Mouse (Mus musculus): ENCODE results near the gene Iqck. TPM values are rescaled to one million over a fixed set of nuclear protein-coding genes. Genes with fewer than 3 reads are reported as not detected.

The Iqck gene
- total and polyA plus RNA-seq, 2 experiments from 2014 or later: 0.67 TPM; not detected in 1

- TF ChIP-seq EP300 (IDR thresholded peaks at IDR 0.05; ENCODE audit: low read depth): no peak
- no peak for TF ChIP-seq CTCF (IDR thresholded peaks at IDR 0.05; ENCODE audit: low read depth)
- no peaks in the 10 kb centered on the region for H3K27me3 ChIP-seq (ENCODE audit: control insufficient read depth, insufficient read depth, low read length)
- peak overlapping the region; percentile 36; the same call in 1 of the 2 replicates for H3K27ac ChIP-seq (ENCODE audit: low read depth)
- no peaks in the 10 kb centered on the region for H3K9me3 ChIP-seq (replicated peaks; ENCODE audit: control insufficient read depth, low read length)
- no peak overlapping the region for H3K4me3 ChIP-seq (ENCODE audit: low read depth, low read length)
- H3K9ac ChIP-seq (replicated peaks; ENCODE audit: low read depth, low read length): no peak overlapping the region
- H3K4me1 ChIP-seq (ENCODE audit: control insufficient read depth, insufficient read depth): peaks cover 23% of the 10 kb centered on the region
- peaks cover 30% of the 10 kb centered on the region for H3K36me3 ChIP-seq (replicated peaks; ENCODE audit: control insufficient read depth, insufficient read depth, low read length)
- no peak overlapping the region for H3K4me2 ChIP-seq (ENCODE audit: low read depth, low read length)
- 77% methylated on average over 10 of the region's 10 CpGs for WGBS
- ATAC-seq (ENCODE audit: insufficient read depth, low read depth) (no peak), DNase-seq (ENCODE audit: low spot score) (no peak)
Observed at GRCm38 (mm10) chr7:118977167-118977543, 121.6 kb downstream of the Iqck start.

DNA sequence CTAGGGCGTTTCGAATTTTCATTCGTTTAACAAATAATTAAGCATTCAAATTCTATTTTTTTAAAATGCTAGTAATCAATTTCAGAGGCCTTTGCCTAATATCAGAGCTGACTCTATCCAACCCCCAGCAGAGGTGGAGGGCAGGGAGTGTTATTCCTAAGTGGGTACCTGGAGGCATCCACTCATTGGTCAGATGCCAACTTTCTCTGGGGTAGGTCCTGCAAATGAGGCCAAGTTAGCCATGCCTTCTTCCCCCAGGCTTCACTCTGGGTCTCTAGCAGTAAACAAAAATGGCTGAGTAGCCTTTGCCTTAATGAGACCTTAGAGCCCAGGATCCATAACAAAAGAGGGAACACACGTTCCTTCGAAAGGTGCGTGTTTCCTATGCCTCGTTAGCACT, 123.6 kb downstream of the Iqck start:
- H3K4me1 ChIP-seq (ENCODE audit: control insufficient read depth, insufficient read depth): peaks cover 23% of the 10 kb centered on the region
- TF ChIP-seq EP300 (IDR thresholded peaks at IDR 0.05; ENCODE audit: low read depth) (no peak), CTCF (IDR thresholded peaks at IDR 0.05; ENCODE audit: low read depth) (no peak)
- H3K27me3 ChIP-seq (ENCODE audit: control insufficient read depth, insufficient read depth, low read length): no peaks in the 10 kb centered on the region
- H3K36me3 ChIP-seq (replicated peaks; ENCODE audit: control insufficient read depth, insufficient read depth, low read length): peaks cover 25% of the 10 kb centered on the region
- WGBS: 89% methylated on average over 7 of the region's 7 CpGs
- DNase-seq (ENCODE audit: low spot score): no peak
- no peak overlapping the region for H3K4me2 ChIP-seq (ENCODE audit: low read depth, low read length)
- H3K4me3 ChIP-seq (ENCODE audit: low read depth, low read length): no peak overlapping the region
- no peak overlapping the region for H3K9ac ChIP-seq (replicated peaks; ENCODE audit: low read depth, low read length)
- no peak overlapping the region for H3K27ac ChIP-seq (ENCODE audit: low read depth)
- no peaks in the 10 kb centered on the region for H3K9me3 ChIP-seq (replicated peaks; ENCODE audit: control insufficient read depth, low read length)
- no peak for ATAC-seq (ENCODE audit: insufficient read depth, low read depth)

DNA sequence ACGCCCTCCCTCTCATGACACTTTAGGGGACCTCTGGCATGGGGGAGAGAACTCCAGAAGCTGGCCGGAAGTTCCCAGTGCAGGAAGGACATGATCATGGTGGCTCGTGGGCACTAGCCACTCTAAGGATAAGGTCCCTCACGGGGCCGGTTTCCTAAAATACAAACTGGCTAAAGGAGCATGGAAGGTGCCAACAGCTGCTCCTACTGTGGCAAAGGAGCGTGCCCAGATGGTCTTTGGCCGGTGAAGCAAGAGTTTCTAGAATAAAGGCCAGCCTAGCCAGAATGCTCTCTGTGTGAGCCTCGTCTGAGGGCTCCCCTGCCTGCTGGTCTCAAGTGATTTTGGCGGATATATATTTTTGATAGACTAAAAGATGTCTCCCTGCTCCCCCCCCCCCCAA, 124.2 kb downstream of the Iqck start:
- no peaks in the 10 kb centered on the region for H3K9me3 ChIP-seq (replicated peaks; ENCODE audit: control insufficient read depth, low read length)
- no peak for ATAC-seq (ENCODE audit: insufficient read depth, low read depth)
- H3K27me3 ChIP-seq (ENCODE audit: control insufficient read depth, insufficient read depth, low read length): no peaks in the 10 kb centered on the region
- no peak for DNase-seq (ENCODE audit: low spot score)
- no peak for TF ChIP-seq EP300 (IDR thresholded peaks at IDR 0.05; ENCODE audit: low read depth)
- no peak for TF ChIP-seq CTCF (IDR thresholded peaks at IDR 0.05; ENCODE audit: low read depth)
- no peak overlapping the region for H3K4me3 ChIP-seq (ENCODE audit: low read depth, low read length)
- no peak overlapping the region for H3K9ac ChIP-seq (replicated peaks; ENCODE audit: low read depth, low read length)
- H3K36me3 ChIP-seq (replicated peaks; ENCODE audit: control insufficient read depth, insufficient read depth, low read length): peaks cover 23% of the 10 kb centered on the region
- 80% methylated on average over 9 of the region's 9 CpGs for WGBS
- peaks cover 23% of the 10 kb centered on the region for H3K4me1 ChIP-seq (ENCODE audit: control insufficient read depth, insufficient read depth)
- no peak overlapping the region for H3K4me2 ChIP-seq (ENCODE audit: low read depth, low read length)
- H3K27ac ChIP-seq (ENCODE audit: low read depth): no peak overlapping the region

DNA sequence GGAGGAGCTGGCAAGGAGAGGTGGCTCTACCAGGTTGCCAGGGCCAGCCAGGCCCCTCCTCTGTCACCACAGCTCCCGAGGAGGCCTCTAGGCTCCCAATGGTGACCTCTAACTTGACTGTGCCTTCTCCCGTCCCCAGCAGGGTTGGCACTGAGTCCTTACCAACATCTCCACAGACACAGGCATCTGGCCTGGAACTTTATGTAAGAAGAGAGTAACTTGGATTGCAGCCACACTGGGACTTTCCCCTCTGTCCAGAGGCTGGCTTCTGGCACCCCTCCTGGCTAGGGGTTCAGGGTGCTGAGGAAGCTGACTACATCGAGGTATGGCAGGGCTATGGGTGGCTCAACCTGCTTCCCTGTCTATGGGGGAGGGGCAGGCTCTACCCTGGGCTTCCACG, 125.8 kb downstream of the Iqck start:
- Histone ChIP-seq H3K9me3 (replicated peaks; ENCODE audit: control insufficient read depth, low read length) (no peaks in the 10 kb centered on the region), H3K9ac (replicated peaks; ENCODE audit: low read depth, low read length) (no peak overlapping the region), H3K27me3 (ENCODE audit: control insufficient read depth, insufficient read depth, low read length) (no peaks in the 10 kb centered on the region), H3K4me2 (ENCODE audit: low read depth, low read length) (no peak overlapping the region), H3K27ac (ENCODE audit: low read depth) (peak overlapping the region; percentile 44; the same call in 1 of the 2 replicates), H3K4me3 (ENCODE audit: low read depth, low read length) (no peak overlapping the region), H3K36me3 (replicated peaks; ENCODE audit: control insufficient read depth, insufficient read depth, low read length) (peaks cover 20% of the 10 kb centered on the region), H3K4me1 (ENCODE audit: control insufficient read depth, insufficient read depth) (peaks cover 17% of the 10 kb centered on the region)
- peak; percentile 51 for DNase-seq (ENCODE audit: low spot score)
- 37% methylated on average over 4 of the region's 4 CpGs for WGBS
- peak; percentile 46 for ATAC-seq (ENCODE audit: insufficient read depth, low read depth)
- TF ChIP-seq CTCF (IDR thresholded peaks at IDR 0.05; ENCODE audit: low read depth) (no peak), EP300 (IDR thresholded peaks at IDR 0.05; ENCODE audit: low read depth) (no peak)

GRCm38 (mm10) chr7:118981831-118982230, 126.3 kb downstream of the Iqck start:
- Histone ChIP-seq H3K27me3 (ENCODE audit: control insufficient read depth, insufficient read depth, low read length) (no peaks in the 10 kb centered on the region), H3K4me3 (ENCODE audit: low read depth, low read length) (no peak overlapping the region), H3K4me1 (ENCODE audit: control insufficient read depth, insufficient read depth) (peaks cover 13% of the 10 kb centered on the region), H3K9ac (replicated peaks; ENCODE audit: low read depth, low read length) (no peak overlapping the region), H3K36me3 (replicated peaks; ENCODE audit: control insufficient read depth, insufficient read depth, low read length) (peaks cover 20% of the 10 kb centered on the region), H3K4me2 (ENCODE audit: low read depth, low read length) (no peak overlapping the region), H3K27ac (ENCODE audit: low read depth) (no peak overlapping the region), H3K9me3 (replicated peaks; ENCODE audit: control insufficient read depth, low read length) (no peaks in the 10 kb centered on the region)
- no peak for DNase-seq (ENCODE audit: low spot score)
- ATAC-seq (ENCODE audit: insufficient read depth, low read depth): no peak
- TF ChIP-seq EP300 (IDR thresholded peaks at IDR 0.05; ENCODE audit: low read depth): no peak
- TF ChIP-seq CTCF (IDR thresholded peaks at IDR 0.05; ENCODE audit: low read depth): no peak
- whole genome bisulfite sequencing: 79% methylated on average over 5 of the region's 5 CpGs

GRCm38 (mm10) chr7:118982586-118982985, 127.0 kb downstream of the Iqck start:
- Histone ChIP-seq H3K9me3 (replicated peaks; ENCODE audit: control insufficient read depth, low read length) (no peaks in the 10 kb centered on the region), H3K27me3 (ENCODE audit: control insufficient read depth, insufficient read depth, low read length) (no peaks in the 10 kb centered on the region), H3K4me3 (ENCODE audit: low read depth, low read length) (no peak overlapping the region), H3K36me3 (replicated peaks; ENCODE audit: control insufficient read depth, insufficient read depth, low read length) (peaks cover 20% of the 10 kb centered on the region), H3K4me2 (ENCODE audit: low read depth, low read length) (no peak overlapping the region), H3K27ac (ENCODE audit: low read depth) (no peak overlapping the region), H3K9ac (replicated peaks; ENCODE audit: low read depth, low read length) (no peak overlapping the region), H3K4me1 (ENCODE audit: control insufficient read depth, insufficient read depth) (peaks cover 8% of the 10 kb centered on the region)
- ATAC-seq (ENCODE audit: insufficient read depth, low read depth) (no peak), DNase-seq (ENCODE audit: low spot score) (no peak)
- WGBS: 66% methylated on average over 4 of the region's 4 CpGs
- TF ChIP-seq EP300 (IDR thresholded peaks at IDR 0.05; ENCODE audit: low read depth): no peak
- no peak for TF ChIP-seq CTCF (IDR thresholded peaks at IDR 0.05; ENCODE audit: low read depth)

Measured in heart, postnatal 0 days (tissue).